Mouse (Mus musculus): ENCODE measurements around the gene 1700080E11Rik.

- TF ChIP-seq CTCF (IDR thresholded peaks at IDR 0.05 in 2 of 3, conservative IDR thresholded peaks at IDR 0.05 in 1 of 3; ENCODE audit: control insufficient read depth in 1 of 3, insufficient read depth in 1 of 3, low read depth in 2 of 3, low read length in 3 of 3, poor library complexity in 1 of 3, severe bottlenecking in 1 of 3) (no peak), ZMIZ1 (IDR thresholded peaks at IDR 0.05; ENCODE audit: low read depth, low read length) (no peak), USF1 (IDR thresholded peaks at IDR 0.05; ENCODE audit: low read depth, low read length) (no peak), POLR2AphosphoS2 (IDR thresholded peaks at IDR 0.05; ENCODE audit: low read length) (no peak), MEF2A (IDR thresholded peaks at IDR 0.05; ENCODE audit: extremely low read depth, insufficient replicate concordance, low read depth, low read length, poor library complexity, severe bottlenecking) (no peak), TBP (IDR thresholded peaks at IDR 0.05; ENCODE audit: low read depth, low read length) (no peak), EP300 (IDR thresholded peaks at IDR 0.05; ENCODE audit: low read depth in 1 of 2, low read length in 2 of 2) (no peak), UBTF (IDR thresholded peaks at IDR 0.05; ENCODE audit: borderline replicate concordance, insufficient read depth, low read depth, low read length) (no peak)
Observed at GRCm38 (mm10) chr9:105144992-105145391, at the start of gene 1700080E11Rik.

Measured in MEL (cell line).